Mouse (Mus musculus) G1E (cell line): ENCODE results near the gene Chaf1a.

Experiments
- CTCF ChIP-seq: IDR thresholded peaks from 2 replicates; pipeline ENCODE4 v1.5.1; 2012; ENCODE audit warnings: low read depth, low read length, inconsistent platforms, mixed read lengths
- GATA1 ChIP-seq: IDR thresholded peaks from 2 replicates; pipeline ENCODE4 v1.6.1; 2012; ENCODE audit warnings: borderline replicate concordance, low read length, inconsistent platforms, mixed read lengths
- POLR2AphosphoS5 ChIP-seq: IDR thresholded peaks from 2 replicates; pipeline ENCODE4 v1.6.1; 2012; ENCODE audit warnings: low read depth, low read length, inconsistent platforms; ENCODE audit not compliant: insufficient replicate concordance

- TF ChIP-seq CTCF (no peak), GATA1 (no peak), POLR2AphosphoS5 (no peak)
Measured at GRCm38 (mm10) chr17:56030238-56030870, 9.9 kb upstream of the Chaf1a start.
